Mouse (Mus musculus) layer of hippocampus, postnatal 36 days (tissue): Measurements from ENCODE around the gene Ier3. TPM values are rescaled to one million over a fixed set of nuclear protein-coding genes. Genes with fewer than 3 reads are reported as not detected.

Experiments
- DNase-seq, 2 experiments: peaks; one replicate each; pipeline ENCODE4 v3.0.0; 2022
- microRNA-seq, 2 experiments: library from miRNA; unstranded; fragments of <30 nt; microRNA quantifications; one replicate each; pipeline ENCODE4 v1.2.0; 2021
- total RNA-seq, 2 experiments: library from RNA; stranded (reverse); gene quantifications; 2 replicates each; pipeline ENCODE4 v1.2.3; 2021

The Ier3 gene
- total RNA-seq, 2 experiments from 2014 or later: 4.2 to 6.5 TPM

- no peak for DNase-seq
Measured at GRCm38 (mm10) chr17:35868961-35869345, 47.5 kb downstream of the Ier3 start.

- DNase-seq: no peak
Measured at GRCm38 (mm10) chr17:35869346-35870067, 48.0 kb downstream of the Ier3 start.

- DNase-seq: no peak
Measured at GRCm38 (mm10) chr17:35870151-35870883, 48.8 kb downstream of the Ier3 start.

GRCm38 (mm10) chr17:35870884-35871696 lies 49.6 kb downstream of the Ier3 start:
- DNase-seq: no peak

Small RNAs within 50 kb of the gene (microRNA-seq; reads per million reads assigned to microRNA genes)
- 0 reads per million in 2 experiments for gene Gm28033

Other genes starting within 250 kb of the Ier3 start
- not detected for gene Sfta2, start 220.1 kb upstream of the Ier3 start, total RNA-seq
- gene Gm9573, start 195.0 kb upstream of the Ier3 start, total RNA-seq: not detected
- not detected for gene Mucl3, start 178.0 kb upstream of the Ier3 start, total RNA-seq
- 10 to 100 TPM; 41.8 to 43.4 TPM for gene Vars2, start 154.1 kb upstream of the Ier3 start, total RNA-seq
- 10 to 100 TPM; 31.1 to 32.1 TPM for gene Gtf2h4, start 147.9 kb upstream of the Ier3 start, total RNA-seq
- gene Ddr1, start 117.1 kb upstream of the Ier3 start, total RNA-seq: 10 to 100 TPM; 62.7 to 63.9 TPM
- gene Flot1, start 1.5 kb downstream of the Ier3 start, total RNA-seq: 100 to 1,000 TPM; 124 to 132 TPM
- gene Tubb5, start 16.6 kb downstream of the Ier3 start, total RNA-seq: 100 to 1,000 TPM; 360 to 381 TPM
- 10 to 100 TPM; 13.1 to 19.5 TPM for gene Mdc1, start 19.8 kb downstream of the Ier3 start, total RNA-seq
- gene Nrm, start 39.6 kb downstream of the Ier3 start, total RNA-seq: 1 to 10 TPM; 1.5 to 2.2 TPM
- 1 to 10 TPM; 7.4 to 9.5 TPM for gene Ppp1r18, start 43.9 kb downstream of the Ier3 start, total RNA-seq
- 10 to 100 TPM; 32.0 to 37.4 TPM for gene Dhx16, start 58.1 kb downstream of the Ier3 start, total RNA-seq
- 10 to 100 TPM; 56.3 to 57.9 TPM for gene 2310061I04Rik, start 75.7 kb downstream of the Ier3 start, total RNA-seq
- 10 to 100 TPM; 60.6 to 61.7 TPM for gene Atat1, start 88.4 kb downstream of the Ier3 start, total RNA-seq
- gene Mrps18b, start 94.7 kb downstream of the Ier3 start, total RNA-seq: 10 to 100 TPM; 37.0 to 39.3 TPM
- gene Ppp1r10, start 94.8 kb downstream of the Ier3 start, total RNA-seq: 10 to 100 TPM; 78.6 to 82.8 TPM
- gene Abcf1, start 148.1 kb downstream of the Ier3 start, total RNA-seq: 10 to 100 TPM; 70.0 to 71.3 TPM
- gene Gnl1, start 158.2 kb downstream of the Ier3 start, total RNA-seq: 100 to 1,000 TPM; 139 to 143 TPM
- 10 to 100 TPM; 47.7 to 53.8 TPM for gene Prr3, start 158.6 kb downstream of the Ier3 start, total RNA-seq
- gene H2-T24, start 198.9 kb downstream of the Ier3 start, total RNA-seq: 1 to 10 TPM; 2.5 to 2.8 TPM
- gene H2-T23, start 211.2 kb downstream of the Ier3 start, total RNA-seq: 1 to 10 TPM; 4.7 to 5.0 TPM
- gene H2-T22, start 221.1 kb downstream of the Ier3 start, total RNA-seq: 10 to 100 TPM in 1 of 2 experiments, 1 to 10 TPM in 1; 9.0 to 11.0 TPM
- gene Gm6034, start 221.3 kb downstream of the Ier3 start, total RNA-seq: under 1 TPM in 1 of 2 experiments, not detected in 1; 0.22 TPM
- 1 to 10 TPM; 1.2 to 1.9 TPM for gene Gm11127, start 236.7 kb downstream of the Ier3 start, total RNA-seq